Mouse (Mus musculus): ENCODE data around the gene Coq9. TPM values are rescaled to one million over a fixed set of nuclear protein-coding genes. Genes with fewer than 3 reads are reported as not detected.
A peak's percentile ranks its signal among the peaks of the same experiment; 100 is the strongest.

Gene Coq9
- polyA plus RNA-seq, 2 experiments = 38.5 to 44.3 TPM

DNA sequence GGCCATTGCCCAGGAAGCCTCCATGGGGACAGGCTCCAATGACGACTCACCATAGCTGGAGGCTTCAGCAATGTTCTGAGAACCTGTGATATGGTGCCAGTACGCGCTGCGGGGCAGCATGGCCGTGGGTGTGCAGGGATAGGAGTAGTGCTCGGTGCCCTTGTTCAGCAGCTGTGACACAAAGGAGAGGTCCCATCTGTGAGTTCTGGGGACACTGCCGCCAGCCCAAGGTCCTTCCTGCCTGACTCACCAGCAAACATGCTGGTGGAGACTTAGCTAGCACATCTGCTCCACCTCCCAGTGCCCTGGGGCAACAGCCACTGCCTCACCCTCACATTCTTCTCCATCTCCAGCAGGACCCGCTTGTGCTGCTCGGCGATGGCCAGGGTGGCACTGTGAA, 27.2 kb downstream of the Coq9 start:
- Histone ChIP-seq H3K4me3 (ENCODE audit: insufficient read depth in 1 of 2, low read depth in 2 of 2, low read length in 2 of 2) (no peak overlapping the region), H3K9me3 (ENCODE audit: control insufficient read depth, low read length) (no peaks in the 10 kb centered on the region), H3K36me3 (replicated peaks; ENCODE audit: control insufficient read depth, insufficient read depth, low read depth) (peaks cover 51% of the 10 kb centered on the region), H3K27ac (no peak overlapping the region), H3K9ac (replicated peaks) (no peak overlapping the region), H3K4me1 (replicated peaks; ENCODE audit: control insufficient read depth in 2 of 2, insufficient read depth in 2 of 2, low read length in 1 of 2) (peaks cover 9 to 16% of the 10 kb centered on the region in 2 experiments), H3K27me3 (ENCODE audit: control insufficient read depth, insufficient read depth, low read length) (no peaks in the 10 kb centered on the region), H3K4me2 (ENCODE audit: low read depth) (no peak overlapping the region)
- TF ChIP-seq EP300 (IDR thresholded peaks at IDR 0.05; ENCODE audit: low read depth) (no peak), CTCF (IDR thresholded peaks at IDR 0.05; ENCODE audit: low read depth) (no peak)
- ATAC-seq (ENCODE audit: insufficient read depth) = no peak
- WGBS (ENCODE audit: insufficient replicate concordance) = 84% methylated on average over 10 of the region's 10 CpGs
- no peak for DNase-seq (ENCODE audit: low read depth in 3 of 3, low spot score in 3 of 3)

DNA sequence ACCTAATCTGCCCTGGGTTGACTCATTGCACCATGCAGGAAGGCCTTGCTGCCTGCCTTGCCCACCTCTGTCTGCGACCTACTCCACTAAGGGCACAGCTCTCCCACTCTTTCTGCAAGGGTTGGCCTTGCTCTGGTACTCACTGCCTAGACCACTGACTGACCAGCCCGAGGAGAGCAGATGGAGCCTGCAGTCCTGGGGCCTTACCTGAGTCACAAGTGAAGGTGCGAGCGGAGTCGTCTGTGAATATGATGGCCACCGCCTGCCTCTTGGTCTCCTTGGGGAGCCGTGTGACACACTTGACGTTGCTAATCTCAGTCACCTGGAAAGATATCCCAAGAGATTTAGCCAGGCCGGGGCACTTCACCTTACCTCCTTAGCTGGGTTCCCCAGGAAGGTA, 28.8 kb downstream of the Coq9 start:
- H3K27me3 ChIP-seq (ENCODE audit: control insufficient read depth, insufficient read depth, low read length) = no peaks in the 10 kb centered on the region; the same call in 1 of the 2 replicates
- no peak overlapping the region for H3K4me3 ChIP-seq (ENCODE audit: insufficient read depth in 1 of 2, low read depth in 2 of 2, low read length in 2 of 2)
- H3K4me2 ChIP-seq (ENCODE audit: low read depth) = no peak overlapping the region
- TF ChIP-seq CTCF (IDR thresholded peaks at IDR 0.05; ENCODE audit: low read depth) (no peak), EP300 (IDR thresholded peaks at IDR 0.05; ENCODE audit: low read depth) (no peak)
- no peak for DNase-seq (ENCODE audit: low read depth in 3 of 3, low spot score in 3 of 3)
- 81% methylated on average over 9 of the region's 9 CpGs for WGBS (ENCODE audit: insufficient replicate concordance)
- no peak overlapping the region for H3K9ac ChIP-seq (replicated peaks)
- peaks cover 47% of the 10 kb centered on the region for H3K36me3 ChIP-seq (replicated peaks; ENCODE audit: control insufficient read depth, insufficient read depth, low read depth)
- no peaks in the 10 kb centered on the region for H3K9me3 ChIP-seq (ENCODE audit: control insufficient read depth, low read length)
- H3K27ac ChIP-seq = no peak overlapping the region
- no peak for ATAC-seq (ENCODE audit: insufficient read depth)
- H3K4me1 ChIP-seq (replicated peaks; ENCODE audit: control insufficient read depth in 2 of 2, insufficient read depth in 2 of 2, low read length in 1 of 2) = peaks cover 9 to 22% of the 10 kb centered on the region in 2 experiments

- no peak overlapping the region for H3K9ac ChIP-seq (replicated peaks)
- ATAC-seq (ENCODE audit: insufficient read depth) (no peak), DNase-seq (ENCODE audit: low read depth in 3 of 3, low spot score in 3 of 3) (no peak)
- peaks cover 35% of the 10 kb centered on the region for H3K36me3 ChIP-seq (replicated peaks; ENCODE audit: control insufficient read depth, insufficient read depth, low read depth)
- H3K27ac ChIP-seq = no peak overlapping the region
- no peak overlapping the region for H3K4me3 ChIP-seq (ENCODE audit: insufficient read depth in 1 of 2, low read depth in 2 of 2, low read length in 2 of 2)
- TF ChIP-seq EP300 (IDR thresholded peaks at IDR 0.05; ENCODE audit: low read depth) = no peak
- TF ChIP-seq CTCF (IDR thresholded peaks at IDR 0.05; ENCODE audit: low read depth) = no peak
- H3K4me2 ChIP-seq (ENCODE audit: low read depth) = no peak overlapping the region
- no peaks in the 10 kb centered on the region for H3K9me3 ChIP-seq (ENCODE audit: control insufficient read depth, low read length)
- peaks cover 6% of the 10 kb centered on the region in 2 experiments for H3K4me1 ChIP-seq (replicated peaks; ENCODE audit: control insufficient read depth in 2 of 2, insufficient read depth in 2 of 2, low read length in 1 of 2)
- WGBS (ENCODE audit: insufficient replicate concordance) = 73% methylated on average over 7 of the region's 7 CpGs
- H3K27me3 ChIP-seq (ENCODE audit: control insufficient read depth, insufficient read depth, low read length) = no peaks in the 10 kb centered on the region; the same call in 1 of the 2 replicates
These were observed 31.0 kb downstream of the Coq9 start for GRCm38 (mm10) chr8:94869146-94869545.

DNA sequence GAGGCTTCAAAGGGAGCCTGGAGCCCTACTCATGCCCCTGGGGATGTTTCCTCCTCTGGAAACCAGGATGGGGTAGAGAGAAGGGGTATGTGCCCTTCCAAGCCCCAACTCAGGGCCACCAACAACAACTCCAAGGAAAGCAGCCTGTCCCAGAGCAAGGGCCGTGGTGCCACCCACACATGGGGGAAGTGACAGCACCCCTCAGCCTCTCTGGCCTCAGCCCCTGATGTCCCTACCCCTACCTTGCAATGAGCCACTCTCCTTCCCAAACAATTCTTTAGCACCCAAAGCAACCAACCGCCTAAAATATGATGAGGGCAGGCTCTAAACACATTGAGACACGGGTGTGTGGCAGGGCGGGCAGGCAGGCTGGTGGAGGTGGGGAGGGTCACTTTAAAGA, 31.9 kb downstream of the Coq9 start:
- H3K4me2 ChIP-seq (ENCODE audit: low read depth) = no peak overlapping the region
- H3K27ac ChIP-seq = no peak overlapping the region
- no peak for TF ChIP-seq EP300 (IDR thresholded peaks at IDR 0.05; ENCODE audit: low read depth)
- TF ChIP-seq CTCF (IDR thresholded peaks at IDR 0.05; ENCODE audit: low read depth) = no peak
- H3K4me1 ChIP-seq (replicated peaks; ENCODE audit: control insufficient read depth in 2 of 2, insufficient read depth in 2 of 2, low read length in 1 of 2) = peaks cover 10 to 15% of the 10 kb centered on the region in 2 experiments
- H3K9ac ChIP-seq (replicated peaks) = no peak overlapping the region
- WGBS (ENCODE audit: insufficient replicate concordance) = 54% methylated on average over 4 of the region's 4 CpGs
- peaks cover 26% of the 10 kb centered on the region for H3K36me3 ChIP-seq (replicated peaks; ENCODE audit: control insufficient read depth, insufficient read depth, low read depth)
- no peaks in the 10 kb centered on the region for H3K9me3 ChIP-seq (ENCODE audit: control insufficient read depth, low read length)
- ATAC-seq (ENCODE audit: insufficient read depth) = no peak
- H3K27me3 ChIP-seq (ENCODE audit: control insufficient read depth, insufficient read depth, low read length) = peaks cover 6% of the 10 kb centered on the region
- no peak for DNase-seq (ENCODE audit: low read depth in 3 of 3, low spot score in 3 of 3)
- no peak overlapping the region for H3K4me3 ChIP-seq (ENCODE audit: insufficient read depth in 1 of 2, low read depth in 2 of 2, low read length in 2 of 2)

- no peak for ATAC-seq (ENCODE audit: insufficient read depth)
- Histone ChIP-seq H3K4me2 (ENCODE audit: low read depth) (peak overlapping the region; percentile 54), H3K4me3 (ENCODE audit: insufficient read depth in 1 of 2, low read depth in 2 of 2, low read length in 2 of 2) (peak overlapping the region; percentile 9 to 32; a peak in 3 of 4 replicates), H3K9ac (replicated peaks) (no peak overlapping the region), H3K9me3 (ENCODE audit: control insufficient read depth, low read length) (no peaks in the 10 kb centered on the region), H3K27me3 (ENCODE audit: control insufficient read depth, insufficient read depth, low read length) (peaks cover 8% of the 10 kb centered on the region), H3K4me1 (replicated peaks; ENCODE audit: control insufficient read depth in 2 of 2, insufficient read depth in 2 of 2, low read length in 1 of 2) (peaks cover 14 to 16% of the 10 kb centered on the region in 2 experiments), H3K36me3 (replicated peaks; ENCODE audit: control insufficient read depth, insufficient read depth, low read depth) (peaks cover 20% of the 10 kb centered on the region), H3K27ac (no peak overlapping the region)
- WGBS (ENCODE audit: insufficient replicate concordance) = 18% methylated on average over 22 of the region's 22 CpGs
- DNase-seq (ENCODE audit: low read depth in 3 of 3, low spot score in 3 of 3) = no peak
- no peak for TF ChIP-seq CTCF (IDR thresholded peaks at IDR 0.05; ENCODE audit: low read depth)
- TF ChIP-seq EP300 (IDR thresholded peaks at IDR 0.05; ENCODE audit: low read depth) = no peak
These were observed 32.5 kb downstream of the Coq9 start for GRCm38 (mm10) chr8:94870474-94871107.
